Mouse (Mus musculus) macrophage (primary cell): ENCODE measurements around the gene Gpr88. TPM values are rescaled to one million over a fixed set of nuclear protein-coding genes. Genes with fewer than 3 reads are reported as not detected.
"Not testable (repeated sequence)": the region's sequence is repeated elsewhere in the genome, so short reads cannot be mapped to it uniquely, and the experiment has no call there.

Experiments
- H3K27ac ChIP-seq: fragments of 350-480 bp; formaldehyde crosslinking; 2 replicates; pipeline ENCODE4 v1.9.0; 2021
- H3K36me3 ChIP-seq: fragments of 350-480 bp; formaldehyde crosslinking; 2 replicates; pipeline ENCODE4 v1.9.0; 2021; ENCODE audit errors: inconsistent target
- H3K4me3 ChIP-seq: fragments of 350-480 bp; formaldehyde crosslinking; 2 replicates; pipeline ENCODE4 v1.9.0; 2021; ENCODE audit errors: inconsistent target
- H3K79me2 ChIP-seq: fragments of 350-480 bp; formaldehyde crosslinking; 2 replicates; pipeline ENCODE4 v1.9.0; 2021; ENCODE audit errors: inconsistent target
- WGBS: methylation state at CpG from one replicate; pipeline ENCODE4 v1.1.7; 2026; ENCODE audit warnings: inconsistent platforms; ENCODE audit not compliant: missing documents; 5-methylcytosine and 5-hydroxymethylcytosine counted together
- polyA plus RNA-seq: library from polyadenylated mRNA; stranded (reverse); fragments of 250-400 nt; gene quantifications from 3 replicates; pipeline ENCODE4 v1.2.4, GENCODE M21; 2018; ENCODE audit warnings: inconsistent platforms

The Gpr88 gene
- polyA plus RNA-seq, 1 experiment from 2014 or later, result not detected

GRCm38 (mm10) chr3:116226915-116227314, 26.4 kb downstream of the Gpr88 start:
- Histone ChIP-seq H3K79me2 (no peaks in the 10 kb centered on the region), H3K27ac (no peak overlapping the region), H3K36me3 (no peaks in the 10 kb centered on the region), H3K4me3 (no peak overlapping the region)
- 67% methylated on average over 6 of the region's 6 CpGs for WGBS

- Histone ChIP-seq H3K36me3 (no peaks in the 10 kb centered on the region), H3K27ac (no peak overlapping the region), H3K4me3 (no peak overlapping the region), H3K79me2 (no peaks in the 10 kb centered on the region)
- 73% methylated on average over 17 of the region's 17 CpGs for WGBS
These were observed 30.6 kb downstream of the Gpr88 start for GRCm38 (mm10) chr3:116222511-116223243.

- 69% methylated on average over 3 of the region's 3 CpGs for WGBS
- H3K36me3 ChIP-seq, result no peaks in the 10 kb centered on the region
- H3K4me3 ChIP-seq, result no peak overlapping the region
- H3K79me2 ChIP-seq, result no peaks in the 10 kb centered on the region
- H3K27ac ChIP-seq, result no peak overlapping the region
These were observed 31.7 kb downstream of the Gpr88 start for GRCm38 (mm10) chr3:116221686-116222010.

GRCm38 (mm10) chr3:116220980-116221685, 32.2 kb downstream of the Gpr88 start:
- no peaks in the 10 kb centered on the region for H3K36me3 ChIP-seq
- H3K79me2 ChIP-seq, result no peaks in the 10 kb centered on the region
- H3K4me3 ChIP-seq, result no peak overlapping the region
- WGBS, result 84% methylated on average over 6 of the region's 6 CpGs
- no peak overlapping the region for H3K27ac ChIP-seq

GRCm38 (mm10) chr3:116217398-116217797, 35.9 kb downstream of the Gpr88 start:
- 88% methylated on average over 6 of the region's 6 CpGs for WGBS
- not testable (repeated sequence) for H3K4me3 ChIP-seq, H3K79me2 ChIP-seq

GRCm38 (mm10) chr3:116216261-116216660, 37.0 kb downstream of the Gpr88 start:
- Histone ChIP-seq H3K79me2 (no peaks in the 10 kb centered on the region), H3K36me3 (no peaks in the 10 kb centered on the region), H3K27ac (no peak overlapping the region), H3K4me3 (no peak overlapping the region)
- WGBS, result 100% methylated on average over 1 of the region's 1 CpGs

More at GRCm38 (mm10) chr3:116217398-116217797, 35.9 kb downstream of the Gpr88 start:
- H3K36me3 ChIP-seq, H3K27ac ChIP-seq: not testable (repeated sequence)

- 65% methylated on average over 5 of the region's 5 CpGs for WGBS
- Histone ChIP-seq H3K79me2 (no peaks in the 10 kb centered on the region), H3K36me3 (no peaks in the 10 kb centered on the region), H3K27ac (no peak overlapping the region), H3K4me3 (no peak overlapping the region)
These were observed 41.7 kb downstream of the Gpr88 start for GRCm38 (mm10) chr3:116211639-116212038.

- WGBS, result 90% methylated on average over 8 of the region's 8 CpGs
- Histone ChIP-seq H3K27ac (no peak overlapping the region), H3K4me3 (no peak overlapping the region)
These were observed 42.6 kb downstream of the Gpr88 start for GRCm38 (mm10) chr3:116210720-116211121.

GRCm38 (mm10) chr3:116209214-116209613, 44.1 kb downstream of the Gpr88 start:
- H3K79me2 ChIP-seq, result no peaks in the 10 kb centered on the region
- WGBS, result 78% methylated on average over 8 of the region's 8 CpGs
- H3K36me3 ChIP-seq, result no peaks in the 10 kb centered on the region
- H3K4me3 ChIP-seq, result no peak overlapping the region
- no peak overlapping the region for H3K27ac ChIP-seq

More at GRCm38 (mm10) chr3:116210720-116211121, 42.6 kb downstream of the Gpr88 start:
- Histone ChIP-seq H3K36me3 (no peaks in the 10 kb centered on the region), H3K79me2 (no peaks in the 10 kb centered on the region)

- H3K27ac ChIP-seq, result no peak overlapping the region
- no peaks in the 10 kb centered on the region for H3K36me3 ChIP-seq
- 90% methylated on average over 8 of the region's 8 CpGs for WGBS
- no peaks in the 10 kb centered on the region for H3K79me2 ChIP-seq
- no peak overlapping the region for H3K4me3 ChIP-seq
These were observed 46.9 kb downstream of the Gpr88 start for GRCm38 (mm10) chr3:116206306-116206834.

- no peak overlapping the region for H3K27ac ChIP-seq
- no peaks in the 10 kb centered on the region for H3K36me3 ChIP-seq
- H3K4me3 ChIP-seq, result no peak overlapping the region
- WGBS, result 87% methylated on average over 13 of the region's 13 CpGs
- H3K79me2 ChIP-seq, result no peaks in the 10 kb centered on the region
These were observed 47.7 kb downstream of the Gpr88 start for GRCm38 (mm10) chr3:116205346-116206219.

- no peaks in the 10 kb centered on the region for H3K36me3 ChIP-seq
- no peak overlapping the region for H3K4me3 ChIP-seq
- 84% methylated on average over 9 of the region's 9 CpGs for WGBS
- no peak overlapping the region for H3K27ac ChIP-seq
- H3K79me2 ChIP-seq, result no peaks in the 10 kb centered on the region
These were observed 48.7 kb downstream of the Gpr88 start for GRCm38 (mm10) chr3:116204643-116205042.

- Histone ChIP-seq H3K4me3 (no peak overlapping the region), H3K27ac (no peak overlapping the region), H3K79me2 (no peaks in the 10 kb centered on the region), H3K36me3 (no peaks in the 10 kb centered on the region)
- WGBS, result 93% methylated on average over 3 of the region's 3 CpGs
These were observed 49.4 kb downstream of the Gpr88 start for GRCm38 (mm10) chr3:116203942-116204341.

GRCm38 (mm10) chr3:116200060-116200459, 53.2 kb downstream of the Gpr88 start:
- 85% methylated on average over 8 of the region's 10 CpGs for WGBS
- no peaks in the 10 kb centered on the region for H3K36me3 ChIP-seq
- H3K79me2 ChIP-seq, result no peaks in the 10 kb centered on the region
- H3K27ac ChIP-seq, result no peak overlapping the region
- no peak overlapping the region for H3K4me3 ChIP-seq
